Mouse (Mus musculus) hindbrain, embryonic 12.5 days (tissue): Measurements from ENCODE around the gene Uggt1. TPM values are rescaled to one million over a fixed set of nuclear protein-coding genes. Genes with fewer than 3 reads are reported as not detected.

Source experiments
- ATAC-seq: fragments of 200-750 bp; cut with Nextera tagmentation; 2 replicates; pipeline ENCODE4 v1.8.0; 2017; ENCODE audit warnings: moderate TSS enrichment; ENCODE audit not compliant: low FRiP score
- H3K27ac ChIP-seq: fragments of 300-500 bp; sonication (generic); 2 replicates; pipeline ENCODE4 v1.5.1; 2016; ENCODE audit warnings: mild to moderate bottlenecking
- H3K27me3 ChIP-seq: fragments of 300-500 bp; sonication (generic); 2 replicates; pipeline ENCODE4 v1.6.1; 2016; ENCODE audit warnings: mild to moderate bottlenecking
- H3K36me3 ChIP-seq: fragments of 300-500 bp; sonication (generic); 2 replicates; pipeline ENCODE4 v1.6.1; 2016; ENCODE audit warnings: mild to moderate bottlenecking
- H3K4me1 ChIP-seq: fragments of 300-500 bp; sonication (generic); 2 replicates; pipeline ENCODE4 v1.6.1; 2016
- H3K4me2 ChIP-seq: fragments of 300-500 bp; sonication (generic); replicated peaks from 2 replicates; pipeline ENCODE4 v1.6.1; 2016; ENCODE audit warnings: mild to moderate bottlenecking
- H3K4me3 ChIP-seq: fragments of 300-500 bp; sonication (generic); 2 replicates; pipeline ENCODE4 v1.5.1; 2016; ENCODE audit warnings: mild to moderate bottlenecking
- H3K9ac ChIP-seq: fragments of 300-500 bp; sonication (generic); 2 replicates; pipeline ENCODE4 v1.6.1; 2016; ENCODE audit warnings: mild to moderate bottlenecking, moderate library complexity
- H3K9me3 ChIP-seq: fragments of 300-500 bp; sonication (generic); replicated peaks from 2 replicates; pipeline ENCODE4 v1.6.1; 2016; ENCODE audit warnings: mild to moderate bottlenecking
- WGBS: fragments of 180-500 bp; shearing (Covaris S2); methylation state at CpG from one replicate; pipeline ENCODE4 v1.1.7; 2016; 5-methylcytosine and 5-hydroxymethylcytosine counted together
- polyA plus RNA-seq: library from polyadenylated mRNA; unstranded; fragments of >200 nt; fragmentation: Nextera tagmentation; extraction: Ambion mirVana; gene quantifications from 2 replicates; pipeline ENCODE4 v1.2.1, GENCODE M21; 2016

Gene Uggt1
- 60.2 and 61.0 TPM in 2 replicates for polyA plus RNA-seq

GRCm38 (mm10) chr1:36244058-36244827 lies at the start of gene Uggt1:
TSS of gene Uggt1 (minus strand) at chr1:36244720.
- H3K9ac ChIP-seq, result peak within 1 kb of the TSS; percentile 89
- H3K4me3 ChIP-seq, result peak within 1 kb of the TSS; percentile 95
- H3K9me3 ChIP-seq, result no peaks in the 10 kb centered on the region
- WGBS, result 3% methylated on average over 49 of the region's 49 CpGs
- H3K4me1 ChIP-seq, result peaks cover 26% of the 10 kb centered on the region
- peak; percentile 98 for ATAC-seq
- H3K36me3 ChIP-seq, result no peaks in the 10 kb centered on the region
- H3K27me3 ChIP-seq, result no peaks in the 10 kb centered on the region
- H3K4me2 ChIP-seq, result peak within 1 kb of the TSS; percentile 86
- peak within 1 kb of the TSS; percentile 92 for H3K27ac ChIP-seq

GRCm38 (mm10) chr1:36293470-36293869 lies 49.0 kb upstream of the Uggt1 start:
- Histone ChIP-seq H3K9me3 (no peaks in the 10 kb centered on the region), H3K9ac (no peak overlapping the region), H3K4me3 (no peak overlapping the region), H3K4me2 (no peak overlapping the region), H3K4me1 (no peaks in the 10 kb centered on the region), H3K27me3 (peaks cover 4% of the 10 kb centered on the region; the same call in 1 of the 2 replicates), H3K27ac (no peak overlapping the region), H3K36me3 (no peaks in the 10 kb centered on the region)
- WGBS, result 93% methylated on average over 8 of the region's 8 CpGs
- no peak for ATAC-seq

- Histone ChIP-seq H3K9me3 (no peaks in the 10 kb centered on the region), H3K4me2 (no peak overlapping the region), H3K36me3 (no peaks in the 10 kb centered on the region), H3K27me3 (no peaks in the 10 kb centered on the region), H3K4me3 (no peak overlapping the region), H3K9ac (no peak overlapping the region), H3K4me1 (no peaks in the 10 kb centered on the region), H3K27ac (no peak overlapping the region)
- WGBS, result 87% methylated on average over 6 of the region's 6 CpGs
- ATAC-seq, result no peak
Observed at GRCm38 (mm10) chr1:36281849-36282248, 37.3 kb upstream of the Uggt1 start.

DNA sequence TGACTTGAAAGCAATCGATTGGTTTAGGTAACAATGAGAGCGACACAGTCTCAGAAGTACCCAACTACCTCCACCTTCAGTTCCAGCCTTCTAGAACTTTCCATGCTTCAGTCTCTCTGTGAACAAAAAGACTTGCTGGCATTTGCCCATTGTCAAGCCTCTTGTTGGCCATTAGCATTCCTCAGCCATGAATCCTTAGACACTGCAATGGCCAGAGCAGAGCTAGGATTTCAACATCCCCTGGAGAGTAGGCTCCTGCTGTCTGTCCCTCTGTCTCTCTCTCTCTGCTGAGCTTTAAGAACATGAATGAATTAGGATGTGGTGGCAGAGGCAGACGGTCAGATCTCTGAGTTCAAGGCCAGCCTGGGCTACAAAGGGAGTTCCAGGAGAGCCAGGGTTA lies 36.4 kb upstream of the Uggt1 start:
- H3K4me3 ChIP-seq, result no peak overlapping the region
- WGBS, result 87% methylated on average over 3 of the region's 3 CpGs
- H3K36me3 ChIP-seq, result no peaks in the 10 kb centered on the region
- H3K27ac ChIP-seq, result no peak overlapping the region
- H3K9ac ChIP-seq, result no peak overlapping the region
- ATAC-seq, result no peak
- H3K4me1 ChIP-seq, result no peaks in the 10 kb centered on the region
- no peak overlapping the region for H3K4me2 ChIP-seq
- no peaks in the 10 kb centered on the region for H3K9me3 ChIP-seq
- no peaks in the 10 kb centered on the region for H3K27me3 ChIP-seq

DNA sequence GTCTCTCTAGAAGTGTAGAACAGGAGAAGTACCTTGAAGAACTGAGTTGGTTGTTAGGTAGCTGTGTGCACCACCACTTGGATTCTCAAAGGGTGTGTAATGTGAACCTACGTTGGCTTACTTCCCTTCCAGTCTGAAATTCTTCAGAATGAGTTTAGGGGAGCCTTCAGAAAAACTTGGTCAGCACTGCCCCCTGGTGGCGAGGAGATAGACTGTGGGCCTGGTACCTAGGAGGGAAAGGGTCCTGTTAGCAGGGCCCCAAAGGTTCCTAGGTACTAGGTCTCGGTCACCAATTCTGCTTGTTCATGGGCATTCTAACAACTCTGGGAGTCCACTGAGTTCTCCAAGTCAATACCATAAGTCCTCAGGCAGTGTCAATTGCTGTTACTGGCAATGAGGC lies 34.7 kb upstream of the Uggt1 start:
- H3K9ac ChIP-seq, result no peak overlapping the region
- no peaks in the 10 kb centered on the region for H3K4me1 ChIP-seq
- H3K4me2 ChIP-seq, result no peak overlapping the region
- H3K9me3 ChIP-seq, result no peaks in the 10 kb centered on the region
- H3K27ac ChIP-seq, result no peak overlapping the region
- H3K36me3 ChIP-seq, result no peaks in the 10 kb centered on the region
- peak; percentile 48; the same call in 1 of the 2 replicates for ATAC-seq
- no peak overlapping the region for H3K4me3 ChIP-seq
- WGBS, result 26% methylated on average over 3 of the region's 3 CpGs
- no peaks in the 10 kb centered on the region for H3K27me3 ChIP-seq

GRCm38 (mm10) chr1:36277267-36278060 lies 32.9 kb upstream of the Uggt1 start:
- no peaks in the 10 kb centered on the region for H3K4me1 ChIP-seq
- H3K9me3 ChIP-seq, result no peaks in the 10 kb centered on the region
- H3K4me2 ChIP-seq, result no peak overlapping the region
- no peak overlapping the region for H3K27ac ChIP-seq
- H3K9ac ChIP-seq, result no peak overlapping the region
- ATAC-seq, result no peak
- no peak overlapping the region for H3K4me3 ChIP-seq
- WGBS, result 21% methylated on average over 7 of the region's 7 CpGs
- H3K27me3 ChIP-seq, result no peaks in the 10 kb centered on the region
- no peaks in the 10 kb centered on the region for H3K36me3 ChIP-seq

GRCm38 (mm10) chr1:36275635-36276389 lies 31.3 kb upstream of the Uggt1 start:
- Histone ChIP-seq H3K4me2 (no peak overlapping the region), H3K9ac (no peak overlapping the region), H3K4me1 (no peaks in the 10 kb centered on the region), H3K9me3 (no peaks in the 10 kb centered on the region), H3K4me3 (no peak overlapping the region), H3K36me3 (no peaks in the 10 kb centered on the region), H3K27ac (no peak overlapping the region), H3K27me3 (peaks cover 2% of the 10 kb centered on the region; the same call in 1 of the 2 replicates)
- no peak for ATAC-seq
- WGBS, result 72% methylated on average over 13 of the region's 13 CpGs

GRCm38 (mm10) chr1:36274455-36274854 lies 29.9 kb upstream of the Uggt1 start, which contains the start of gene Neurl3:
TSS of gene Neurl3 (minus strand) at chr1:36274679.
- WGBS, result 89% methylated on average over 5 of the region's 5 CpGs
- Histone ChIP-seq H3K9me3 (no peaks in the 10 kb centered on the region), H3K36me3 (no peaks in the 10 kb centered on the region), H3K9ac (no peak within 1 kb of the TSS), H3K4me3 (no peak within 1 kb of the TSS), H3K27ac (no peak within 1 kb of the TSS), H3K27me3 (peaks cover 12% of the 10 kb centered on the region), H3K4me1 (peaks cover 2% of the 10 kb centered on the region; the same call in 1 of the 2 replicates), H3K4me2 (no peak within 1 kb of the TSS)
- no peak for ATAC-seq

GRCm38 (mm10) chr1:36273288-36273687 lies 28.8 kb upstream of the Uggt1 start:
- Histone ChIP-seq H3K9me3 (no peaks in the 10 kb centered on the region), H3K27ac (no peak overlapping the region), H3K9ac (no peak overlapping the region), H3K4me3 (no peak overlapping the region), H3K27me3 (peaks cover 22% of the 10 kb centered on the region), H3K4me1 (peaks cover 6% of the 10 kb centered on the region; the same call in 1 of the 2 replicates), H3K36me3 (no peaks in the 10 kb centered on the region), H3K4me2 (no peak overlapping the region)
- WGBS, result 43% methylated on average over 9 of the region's 9 CpGs
- ATAC-seq, result no peak

DNA sequence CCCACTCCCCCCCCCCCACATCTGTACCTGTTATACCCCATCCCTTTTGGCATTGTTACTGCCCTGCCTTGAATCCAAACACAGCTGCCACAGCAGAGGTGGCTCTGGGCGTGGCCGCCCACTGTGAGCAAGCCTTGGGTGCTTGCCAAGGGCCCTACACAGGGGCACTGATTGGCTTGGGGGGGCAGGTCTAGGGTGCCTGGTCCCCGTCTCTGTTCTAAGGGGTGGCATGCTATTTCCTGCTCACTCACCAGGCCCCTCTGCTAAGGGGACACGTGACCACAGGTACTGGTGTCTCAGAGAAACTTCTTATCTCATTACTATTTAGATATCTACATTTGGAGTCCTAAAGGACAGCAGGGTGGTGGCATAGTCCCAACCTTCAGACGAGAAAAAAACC lies 28.0 kb upstream of the Uggt1 start:
- Histone ChIP-seq H3K9me3 (no peaks in the 10 kb centered on the region), H3K36me3 (no peaks in the 10 kb centered on the region), H3K4me3 (no peak overlapping the region), H3K4me2 (no peak overlapping the region), H3K9ac (no peak overlapping the region), H3K4me1 (peaks cover 6% of the 10 kb centered on the region; the same call in 1 of the 2 replicates), H3K27ac (no peak overlapping the region), H3K27me3 (peaks cover 22% of the 10 kb centered on the region)
- 81% methylated on average over 5 of the region's 5 CpGs for WGBS
- 0 out of 2 replicates have a peak, but pooled peaks have one; percentile 18 for ATAC-seq

DNA sequence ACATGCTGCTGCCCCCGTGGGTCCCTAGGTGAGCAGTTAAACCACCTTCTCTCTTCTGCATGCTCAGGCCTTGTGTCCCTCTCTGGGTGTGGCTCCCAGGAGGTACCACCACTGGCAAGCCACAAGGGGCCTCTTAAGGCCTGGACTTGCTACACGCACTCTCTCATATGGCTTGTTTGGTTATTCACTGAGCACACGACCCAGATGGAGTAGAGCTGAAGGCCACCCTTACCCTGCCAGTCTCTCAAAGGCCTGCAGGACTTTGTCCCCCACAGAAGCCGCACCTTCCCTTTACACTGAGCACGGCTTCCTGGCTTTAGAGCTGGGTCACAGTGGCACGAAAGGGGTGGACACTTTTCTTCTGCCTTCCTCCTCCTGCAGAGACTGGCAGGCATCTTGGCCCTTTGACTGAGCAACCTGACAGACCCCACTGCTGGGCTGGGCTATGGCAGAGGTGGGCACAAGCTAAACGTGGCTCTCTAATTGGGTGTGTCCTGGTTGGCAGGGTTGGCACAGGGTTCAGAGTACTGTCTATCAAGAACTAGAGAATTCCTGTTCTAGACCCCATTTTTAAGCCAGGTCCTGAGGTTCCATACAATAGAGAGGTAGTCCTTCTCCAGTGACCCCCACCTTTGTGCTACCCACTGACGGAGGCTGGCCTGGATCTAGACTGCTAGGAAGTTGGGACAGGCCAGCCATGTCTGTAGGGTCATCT lies 27.2 kb upstream of the Uggt1 start:
- no peaks in the 10 kb centered on the region for H3K36me3 ChIP-seq
- H3K4me1 ChIP-seq, result peaks cover 6% of the 10 kb centered on the region; the same call in 1 of the 2 replicates
- WGBS, result 76% methylated on average over 8 of the region's 8 CpGs
- no peak overlapping the region for H3K9ac ChIP-seq
- no peak overlapping the region for H3K27ac ChIP-seq
- H3K4me3 ChIP-seq, result no peak overlapping the region
- H3K27me3 ChIP-seq, result peaks cover 22% of the 10 kb centered on the region
- H3K9me3 ChIP-seq, result no peaks in the 10 kb centered on the region
- no peak overlapping the region for H3K4me2 ChIP-seq
- ATAC-seq, result no peak
